Mouse (Mus musculus): ENCODE measurements around the gene Nfatc2.

Nfatc2 gene

GRCm38 (mm10) chr2:168428375-168428901 is 173.0 kb downstream of the Nfatc2 start:
- no peak for DNase-seq

All from kidney, adult 11 months (tissue).